Mouse (Mus musculus): ENCODE results near the gene Hoxc12.

The Hoxc12 gene

DNA sequence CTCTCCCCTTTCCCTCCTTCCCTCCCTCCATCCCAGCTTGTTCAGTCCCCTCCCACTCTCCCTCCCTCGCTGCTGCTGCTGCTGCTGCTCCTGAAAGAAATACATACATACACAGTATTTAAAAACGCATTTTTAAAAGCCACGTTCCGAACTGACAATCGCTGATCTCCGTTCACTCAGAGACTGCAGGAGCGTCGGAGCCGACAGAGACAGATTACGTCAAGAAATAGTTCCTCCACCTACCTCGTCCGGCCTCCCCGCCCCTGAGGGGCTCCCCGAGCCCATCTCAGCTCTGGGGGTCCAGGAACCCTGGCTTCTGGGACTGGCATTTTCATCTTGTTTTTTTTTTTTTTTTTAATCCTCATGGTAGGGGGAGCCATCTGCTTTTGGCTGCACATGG lies 44.4 kb downstream of the Hoxc12 start:
- DNase-seq (ENCODE audit: low spot score in 2 of 2): no peak

DNA sequence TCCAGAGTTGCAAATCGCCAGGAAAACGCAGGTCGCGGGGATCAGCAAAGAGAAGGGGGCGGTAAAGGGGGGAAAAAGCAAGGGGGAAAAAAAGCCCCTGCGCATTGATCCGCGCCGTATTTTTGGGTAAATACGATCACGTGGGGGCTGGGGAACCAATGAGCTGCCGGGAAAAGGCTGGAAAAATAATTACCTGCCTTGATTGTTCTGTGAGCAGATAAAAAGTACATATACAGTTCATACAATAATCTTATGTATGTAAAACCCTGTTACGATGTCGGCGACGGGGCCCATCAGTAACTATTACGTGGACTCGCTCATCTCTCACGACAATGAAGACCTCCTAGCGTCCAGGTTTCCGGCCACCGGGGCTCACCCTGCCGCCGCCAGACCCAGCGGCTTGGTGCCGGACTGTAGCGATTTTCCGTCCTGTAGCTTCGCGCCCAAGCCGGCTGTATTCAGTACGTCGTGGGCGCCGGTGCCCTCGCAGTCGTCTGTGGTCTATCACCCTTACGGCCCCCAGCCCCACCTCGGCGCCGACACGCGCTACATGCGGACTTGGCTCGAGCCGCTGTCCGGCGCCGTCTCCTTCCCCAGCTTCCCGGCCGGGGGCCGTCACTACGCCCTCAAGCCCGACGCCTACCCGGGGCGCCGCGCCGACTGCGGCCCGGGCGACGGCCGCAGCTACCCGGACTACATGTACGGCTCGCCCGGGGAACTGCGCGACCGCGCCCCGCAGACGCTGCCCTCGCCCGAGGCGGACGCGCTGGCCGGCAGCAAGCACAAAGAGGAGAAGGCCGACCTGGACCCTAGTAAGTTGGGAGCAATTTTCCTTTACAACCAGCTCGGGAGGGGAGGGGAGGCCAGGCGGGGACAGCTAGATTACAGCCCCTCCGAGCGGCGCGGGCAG lies 45.1 kb downstream of the Hoxc12 start:
- no peak for DNase-seq (ENCODE audit: low spot score in 2 of 2)

DNA sequence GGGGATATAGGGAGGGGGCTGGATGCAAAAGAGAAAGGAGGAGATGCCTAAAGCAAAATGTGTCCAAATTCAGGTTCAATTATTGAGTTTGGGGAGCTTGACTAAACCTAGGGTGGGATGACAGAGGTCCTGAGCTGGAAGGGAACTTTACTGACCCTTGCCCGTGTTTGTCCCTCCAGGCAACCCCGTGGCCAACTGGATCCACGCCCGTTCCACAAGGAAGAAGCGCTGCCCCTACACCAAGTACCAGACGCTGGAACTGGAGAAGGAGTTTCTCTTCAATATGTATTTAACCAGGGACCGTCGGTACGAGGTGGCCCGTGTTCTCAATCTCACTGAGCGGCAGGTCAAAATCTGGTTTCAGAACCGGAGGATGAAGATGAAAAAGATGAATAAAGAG lies 47.2 kb downstream of the Hoxc12 start:
- no peak for DNase-seq (ENCODE audit: low spot score in 2 of 2)

DNA sequence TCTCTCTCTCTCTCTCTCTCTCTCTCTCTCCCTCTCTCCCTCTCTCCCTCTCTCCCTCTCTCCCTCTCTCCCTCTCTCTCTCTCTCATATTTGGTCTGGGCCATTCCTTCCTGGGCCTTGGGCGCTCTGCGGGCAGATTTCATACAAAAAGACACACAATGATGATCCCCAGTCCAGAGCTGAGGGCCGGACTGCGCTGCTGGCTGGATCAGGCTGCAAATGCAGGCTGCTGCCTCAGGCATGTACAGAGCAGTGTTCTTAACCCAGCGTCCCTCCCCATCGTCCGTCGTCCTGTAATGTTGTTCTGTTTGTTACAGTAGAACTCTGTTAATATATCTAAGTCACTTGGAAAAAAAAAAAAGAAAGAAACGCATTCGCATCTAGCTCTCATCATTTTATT lies 48.0 kb downstream of the Hoxc12 start:
- DNase-seq (ENCODE audit: low spot score in 2 of 2): no peak

DNA sequence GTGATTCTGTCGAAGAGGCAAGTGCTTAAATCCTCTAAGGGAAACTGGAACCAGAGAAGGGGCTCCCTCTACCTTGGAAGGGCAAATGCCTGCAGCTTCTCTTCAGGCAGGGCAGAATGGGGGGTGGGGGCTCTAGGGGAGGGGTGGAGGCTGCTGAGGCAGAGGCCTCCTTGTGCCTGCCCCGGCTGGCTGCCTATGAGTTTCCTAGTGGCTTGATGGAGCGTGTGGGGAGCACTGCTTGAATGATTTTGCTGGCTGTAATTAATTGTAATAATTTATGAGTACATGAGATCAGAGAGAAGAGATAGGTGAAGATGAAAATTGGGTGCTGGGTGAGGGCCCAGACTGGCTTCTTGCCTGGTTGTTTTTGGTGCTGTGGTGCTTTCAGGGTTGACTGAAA lies 48.4 kb downstream of the Hoxc12 start:
- no peak for DNase-seq (ENCODE audit: low spot score in 2 of 2)

DNA sequence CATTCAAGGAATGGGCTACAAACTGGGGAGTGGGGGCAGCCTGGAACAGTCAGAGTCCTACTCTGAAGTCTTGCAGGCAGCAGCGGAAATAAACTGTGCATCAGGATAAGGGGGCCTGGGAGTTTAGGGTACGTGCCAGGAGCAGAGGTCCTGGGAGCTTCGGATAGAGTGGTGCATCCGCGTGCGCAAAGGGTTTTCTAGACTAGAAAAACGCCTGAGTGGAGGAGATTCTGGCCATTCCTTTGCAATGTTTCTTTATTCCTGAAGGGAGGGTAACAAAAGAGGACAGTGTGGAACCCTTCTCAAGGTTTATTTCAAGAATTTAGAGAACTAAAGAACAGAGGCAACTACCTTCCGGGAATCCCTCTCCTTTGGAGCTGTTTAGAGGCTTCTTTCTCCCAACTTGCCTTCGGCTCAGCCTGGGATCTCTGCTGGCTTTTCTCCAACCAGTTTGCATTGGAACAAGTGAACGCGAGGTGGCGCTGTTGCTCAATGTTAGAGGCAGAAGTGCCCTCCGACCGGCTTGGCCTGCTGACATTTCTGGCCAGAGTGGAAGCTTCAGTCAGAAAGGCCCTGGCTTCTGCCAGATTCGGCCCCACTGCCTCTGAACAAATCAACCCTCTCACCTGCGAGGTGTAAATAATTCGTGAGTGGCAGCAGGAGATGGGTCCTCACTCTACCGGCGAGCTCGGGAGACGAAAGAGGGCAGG lies 50.7 kb downstream of the Hoxc12 start:
- DNase-seq (ENCODE audit: low spot score in 2 of 2): peak; percentile 36 to 83

DNA sequence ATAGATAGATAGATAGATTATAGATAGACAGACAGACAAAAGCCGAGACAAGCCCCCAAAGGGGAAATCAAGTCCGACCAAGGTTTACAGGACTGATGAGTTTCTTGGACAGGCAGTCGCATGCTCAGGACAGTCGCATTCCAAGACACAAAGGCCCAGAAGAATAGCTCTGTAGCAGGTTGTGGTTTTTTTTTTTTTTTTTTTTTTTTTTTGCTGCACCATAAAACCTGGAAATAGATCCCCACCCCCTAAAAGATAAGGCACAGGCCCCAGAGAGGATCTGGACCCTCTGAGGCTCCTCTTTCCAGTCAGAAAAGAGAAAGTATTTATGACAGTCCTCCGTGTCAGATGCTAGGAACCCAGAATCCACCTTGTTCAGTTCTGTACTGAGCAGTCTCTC lies 51.5 kb downstream of the Hoxc12 start:
- no peak for DNase-seq (ENCODE audit: low spot score in 2 of 2)
